Mouse (Mus musculus) ES-E14 (cell line): ENCODE data around the gene Gm13539.

Experiments used
- CHD2 ChIP-seq: IDR thresholded peaks from 2 replicates; pipeline ENCODE4 v1.6.1; 2014; ENCODE audit warnings: mild to moderate bottlenecking, low read depth, low read length, inconsistent platforms
- HCFC1 ChIP-seq: IDR thresholded peaks from 2 replicates; pipeline ENCODE4 v1.6.1; 2012; ENCODE audit warnings: low read length, inconsistent platforms, borderline replicate concordance; ENCODE audit not compliant: insufficient read depth
- MAFK ChIP-seq: IDR thresholded peaks from 2 replicates; pipeline ENCODE4 v1.6.1; 2014; ENCODE audit warnings: mild to moderate bottlenecking, low read depth, low read length, inconsistent platforms; ENCODE audit not compliant: insufficient read depth
- ZC3H11A ChIP-seq: IDR thresholded peaks from 2 replicates; pipeline ENCODE4 v1.6.1; 2012; ENCODE audit warnings: low read depth, mild to moderate bottlenecking, inconsistent platforms, low read length, borderline replicate concordance

DNA sequence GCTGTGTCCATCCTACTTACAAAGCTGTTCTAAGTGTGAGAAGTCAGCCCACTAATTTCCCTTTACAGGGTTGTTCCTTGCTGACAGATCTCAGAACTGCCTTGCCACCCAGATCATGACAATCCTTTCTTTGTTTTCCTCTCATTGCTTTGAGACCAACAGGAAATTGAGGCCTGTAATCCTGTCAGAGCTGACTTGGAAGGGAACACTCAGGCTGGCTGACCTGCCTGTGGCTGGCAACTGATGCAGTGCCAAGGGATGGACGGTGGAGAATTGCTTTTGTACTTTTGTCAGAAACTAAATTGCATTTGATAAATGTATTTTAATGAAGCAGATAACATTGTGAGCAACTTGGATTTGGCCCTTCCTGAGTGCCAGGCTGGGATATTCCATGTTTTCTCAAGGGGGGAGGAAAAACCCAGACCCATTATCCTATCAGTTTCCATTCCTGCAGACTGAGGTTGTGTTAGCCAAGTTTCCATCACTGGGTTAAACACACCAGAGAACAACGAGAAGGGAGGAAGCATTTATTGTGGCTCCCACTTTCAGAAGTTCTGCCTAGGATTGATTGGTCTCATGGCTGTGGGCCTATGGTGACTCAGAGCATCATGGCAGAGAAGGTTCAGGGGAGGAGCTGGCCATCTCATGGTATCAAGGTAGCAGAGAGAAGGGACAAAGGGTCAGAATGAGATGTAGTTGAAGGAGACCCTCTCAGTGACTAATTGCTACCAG, 48.7 kb upstream of the Gm13539 start:
- TF ChIP-seq HCFC1 (no peak), CHD2 (no peak), ZC3H11A (no peak), MAFK (no peak)
